Mouse (Mus musculus) midbrain, embryonic 15.5 days (tissue): ENCODE measurements at regions not wholly inside any gene's neighbourhood (a gene's known extent, or its start where the extent isn't known, plus 50 kb on each side); places are given as distances from the start of the nearest gene placed in this dataset.
"Not testable (repeated sequence)": the region's sequence is repeated elsewhere in the genome, so short reads cannot be mapped to it uniquely, and the experiment has no call there.

Experiments
- ATAC-seq: fragments of 200-750 bp; cut with Nextera tagmentation; replicated peaks from 2 replicates; pipeline ENCODE4 v1.8.0; 2017; ENCODE audit warnings: moderate TSS enrichment
- H3K27ac ChIP-seq: fragments of 300-500 bp; sonication (generic); 2 replicates; pipeline ENCODE4 v1.5.1; 2015; ENCODE audit warnings: mild to moderate bottlenecking, inconsistent platforms
- H3K27me3 ChIP-seq: fragments of 300-500 bp; sonication (generic); replicated peaks from 2 replicates; pipeline ENCODE4 v1.6.1; 2015; ENCODE audit warnings: inconsistent platforms
- H3K36me3 ChIP-seq: fragments of 300-500 bp; sonication (generic); replicated peaks from 2 replicates; pipeline ENCODE4 v1.6.1; 2015; ENCODE audit warnings: inconsistent platforms
- H3K4me1 ChIP-seq: fragments of 300-500 bp; sonication (generic); 2 replicates; pipeline ENCODE4 v1.6.1; 2015; ENCODE audit warnings: inconsistent platforms
- H3K4me2 ChIP-seq: fragments of 300-500 bp; sonication (generic); 2 replicates; pipeline ENCODE4 v1.6.1; 2015; ENCODE audit warnings: inconsistent platforms, mild to moderate bottlenecking, moderate library complexity
- H3K4me3 ChIP-seq: fragments of 300-500 bp; sonication (generic); 2 replicates; pipeline ENCODE4 v1.5.1; 2015; ENCODE audit warnings: mild to moderate bottlenecking, inconsistent platforms
- H3K9ac ChIP-seq: fragments of 300-500 bp; sonication (generic); 2 replicates; pipeline ENCODE4 v1.6.1; 2015; ENCODE audit warnings: mild to moderate bottlenecking, inconsistent platforms
- H3K9me3 ChIP-seq: fragments of 300-500 bp; sonication (generic); 2 replicates; pipeline ENCODE4 v1.6.1; 2016; ENCODE audit warnings: inconsistent platforms
- WGBS: fragments of 180-500 bp; shearing (Covaris S2); methylation state at CpG from one replicate; pipeline ENCODE4 v1.1.7; 2015; ENCODE audit warnings: mixed read lengths; 5-methylcytosine and 5-hydroxymethylcytosine counted together

GRCm38 (mm10) chr14:53334451-53334850 is 838.9 kb upstream of the Olfr1507 start:
- H3K9me3 ChIP-seq, H3K9ac ChIP-seq, H3K27ac ChIP-seq, H3K4me2 ChIP-seq, H3K27me3 ChIP-seq, H3K36me3 ChIP-seq, H3K4me3 ChIP-seq, ATAC-seq, H3K4me1 ChIP-seq: not testable (repeated sequence)
- no CpG with 5 or more reads among the region's 4 CpGs for WGBS

GRCm38 (mm10) chr14:53331153-53331552 is 835.6 kb upstream of the Olfr1507 start:
- not testable (repeated sequence) for H3K9me3 ChIP-seq, H3K4me3 ChIP-seq

GRCm38 (mm10) chr14:53324367-53324766 is 828.8 kb upstream of the Olfr1507 start:
- not testable (repeated sequence) for H3K4me1 ChIP-seq, H3K36me3 ChIP-seq, H3K4me2 ChIP-seq, H3K9ac ChIP-seq, ATAC-seq, H3K4me3 ChIP-seq, H3K9me3 ChIP-seq, H3K27ac ChIP-seq, H3K27me3 ChIP-seq
- no CpG with 5 or more reads among the region's 7 CpGs for WGBS

More at GRCm38 (mm10) chr14:53331153-53331552, 835.6 kb upstream of the Olfr1507 start:
- not testable (repeated sequence) for H3K27me3 ChIP-seq, H3K9ac ChIP-seq, H3K36me3 ChIP-seq, H3K27ac ChIP-seq, H3K4me2 ChIP-seq, H3K4me1 ChIP-seq, ATAC-seq

GRCm38 (mm10) chr14:53318512-53319309 is 823.2 kb upstream of the Olfr1507 start:
- not testable (repeated sequence) for H3K9ac ChIP-seq, H3K9me3 ChIP-seq, H3K4me1 ChIP-seq, H3K4me3 ChIP-seq, H3K27ac ChIP-seq, ATAC-seq, H3K4me2 ChIP-seq, H3K27me3 ChIP-seq, H3K36me3 ChIP-seq
- WGBS: no CpG with 5 or more reads among the region's 9 CpGs

- not testable (repeated sequence) for H3K9me3 ChIP-seq, H3K36me3 ChIP-seq, H3K4me1 ChIP-seq, H3K27ac ChIP-seq, H3K9ac ChIP-seq, H3K27me3 ChIP-seq, H3K4me3 ChIP-seq, H3K4me2 ChIP-seq
- peak; percentile 60; the same call in 1 of the 2 replicates for ATAC-seq
- 25% methylated on average over 1 of the region's 1 CpGs for WGBS
These were observed 816.9 kb upstream of the Olfr1507 start for GRCm38 (mm10) chr14:53312490-53312889.

- not testable (repeated sequence) for H3K9ac ChIP-seq, H3K4me1 ChIP-seq, H3K4me2 ChIP-seq, H3K4me3 ChIP-seq, H3K36me3 ChIP-seq, H3K27ac ChIP-seq, H3K9me3 ChIP-seq, H3K27me3 ChIP-seq
- ATAC-seq: 0 out of 2 replicates have a peak, but pooled peaks have one; percentile 45
- WGBS: no CpG with 5 or more reads among the region's 3 CpGs
These were observed 807.6 kb upstream of the Olfr1507 start for GRCm38 (mm10) chr14:53303179-53303578.

GRCm38 (mm10) chr14:53302491-53302829 is 806.9 kb upstream of the Olfr1507 start:
- peak; percentile 75 for ATAC-seq
- H3K4me3 ChIP-seq, H3K4me1 ChIP-seq, H3K9ac ChIP-seq, H3K27ac ChIP-seq, H3K27me3 ChIP-seq, H3K9me3 ChIP-seq, H3K36me3 ChIP-seq, H3K4me2 ChIP-seq: not testable (repeated sequence)
- no CpG with 5 or more reads among the region's 3 CpGs for WGBS

GRCm38 (mm10) chr14:53301722-53302490 is 806.4 kb upstream of the Olfr1507 start:
- H3K9ac ChIP-seq, H3K4me3 ChIP-seq, H3K4me2 ChIP-seq, H3K36me3 ChIP-seq, H3K27ac ChIP-seq, H3K27me3 ChIP-seq, H3K9me3 ChIP-seq, H3K4me1 ChIP-seq: not testable (repeated sequence)
- no CpG with 5 or more reads among the region's 11 CpGs for WGBS
- peak; percentile 80 for ATAC-seq

GRCm38 (mm10) chr14:53301110-53301509 is 805.6 kb upstream of the Olfr1507 start:
- not testable (repeated sequence) for H3K27ac ChIP-seq, H3K9ac ChIP-seq, H3K27me3 ChIP-seq, H3K36me3 ChIP-seq, H3K4me2 ChIP-seq, ATAC-seq, H3K9me3 ChIP-seq, H3K4me3 ChIP-seq, H3K4me1 ChIP-seq
- WGBS: 82% methylated on average over 1 of the region's 1 CpGs

GRCm38 (mm10) chr14:53299735-53300134 is 804.2 kb upstream of the Olfr1507 start:
- H3K4me2 ChIP-seq, H3K27me3 ChIP-seq, H3K36me3 ChIP-seq, H3K4me1 ChIP-seq, H3K9ac ChIP-seq, H3K27ac ChIP-seq, ATAC-seq, H3K9me3 ChIP-seq, H3K4me3 ChIP-seq: not testable (repeated sequence)
- no CpG with 5 or more reads among the region's 5 CpGs for WGBS

GRCm38 (mm10) chr14:53283350-53284141 is 788.0 kb upstream of the Olfr1507 start:
- H3K27ac ChIP-seq, H3K36me3 ChIP-seq, H3K27me3 ChIP-seq, H3K4me3 ChIP-seq, H3K9ac ChIP-seq, H3K4me2 ChIP-seq, H3K9me3 ChIP-seq, H3K4me1 ChIP-seq: not testable (repeated sequence)
- no CpG with 5 or more reads among the region's 12 CpGs for WGBS
- peak; percentile 95 for ATAC-seq

- H3K4me2 ChIP-seq, H3K27ac ChIP-seq, H3K4me1 ChIP-seq, H3K9ac ChIP-seq, H3K4me3 ChIP-seq, H3K9me3 ChIP-seq, ATAC-seq, H3K36me3 ChIP-seq, H3K27me3 ChIP-seq: not testable (repeated sequence)
- 83% methylated on average over 3 of the region's 4 CpGs for WGBS
These were observed 777.7 kb upstream of the Olfr1507 start for GRCm38 (mm10) chr14:53273218-53273617.
